Mouse (Mus musculus): ENCODE data around the gene Pnp2.

Pnp2 gene

DNA sequence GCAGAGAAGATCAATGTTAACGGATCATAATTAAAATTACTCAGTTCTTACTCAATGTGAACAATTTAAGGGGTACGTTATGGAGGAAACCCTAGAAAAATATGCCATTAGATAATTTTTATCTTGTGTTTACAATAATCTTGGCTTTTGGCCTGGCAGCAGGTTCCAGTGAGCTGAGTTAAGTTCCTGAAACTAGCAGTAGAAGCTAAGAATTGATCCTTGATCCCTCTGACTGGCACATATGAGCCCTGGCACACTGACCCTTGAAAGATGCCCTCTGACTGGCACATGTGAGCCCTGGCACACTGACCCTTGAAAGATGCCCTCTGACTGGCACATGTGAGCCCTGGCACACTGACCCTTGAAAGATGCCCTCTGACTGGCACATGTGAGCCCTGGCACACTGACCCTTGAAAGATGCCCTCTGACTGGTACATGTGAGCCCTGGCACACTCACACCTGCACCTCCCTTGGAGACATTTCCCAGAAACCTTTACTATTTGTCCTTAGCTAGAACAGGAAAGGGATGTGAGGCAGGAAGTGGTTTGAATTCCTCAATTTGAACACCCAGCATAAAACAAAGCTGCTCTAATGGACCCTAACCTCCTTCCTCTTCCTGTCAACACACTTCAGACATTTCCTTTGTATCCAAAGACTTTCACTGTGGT is 42.3 kb downstream of the Pnp2 start:
- TF ChIP-seq GATA4 (IDR thresholded peaks at IDR 0.05; ENCODE audit: insufficient replicate concordance, low read length): peak; percentile 49; the same call in 1 of the 2 replicates

- no peak for TF ChIP-seq GATA4 (IDR thresholded peaks at IDR 0.05; ENCODE audit: insufficient replicate concordance, low read length)
Measured at GRCm38 (mm10) chr14:51007152-51007801, 51.5 kb downstream of the Pnp2 start, which contains the start of gene Rnase10. Gene Rnase10 (plus strand): TSS chr14:51007751.

DNA sequence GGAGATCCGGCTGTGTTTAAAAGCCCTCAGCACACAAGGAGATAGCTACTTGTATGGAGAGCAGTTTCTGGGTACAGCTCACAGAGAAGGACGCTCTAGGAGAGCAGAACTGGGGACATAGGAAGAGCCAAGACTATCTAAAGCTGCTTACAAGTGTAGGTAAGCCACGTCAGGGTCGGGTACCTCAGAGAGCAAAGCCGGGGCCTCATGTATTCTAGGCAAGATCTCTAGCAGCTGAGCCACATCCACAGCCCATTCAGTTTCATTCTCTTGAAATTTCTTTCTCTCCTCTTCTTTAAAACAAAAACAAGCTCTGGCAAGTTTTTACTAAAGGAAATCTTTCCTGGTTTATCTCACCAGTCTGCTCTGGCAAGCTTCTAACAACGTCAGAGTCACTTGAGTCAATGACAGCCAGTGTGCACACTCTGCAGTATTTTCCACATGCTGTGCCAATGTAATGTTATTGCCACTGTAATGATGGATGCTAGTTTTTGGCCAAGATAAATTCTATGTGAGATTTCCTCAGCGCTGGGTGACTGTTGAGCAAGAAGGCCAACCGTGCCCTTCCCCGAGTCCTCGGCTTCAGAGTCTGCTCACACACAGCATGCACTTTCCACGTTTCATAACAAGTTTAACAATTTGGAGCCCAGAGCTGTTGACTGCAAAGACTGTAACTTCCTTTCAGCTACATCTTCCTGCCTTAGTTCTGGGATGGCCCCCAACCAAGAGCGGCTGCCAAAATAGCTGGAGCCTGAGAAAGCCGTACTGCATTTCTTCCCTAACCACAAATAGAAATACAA is 52.3 kb downstream of the Pnp2 start:
- peak; percentile 59; the same call in 1 of the 2 replicates for TF ChIP-seq GATA4 (IDR thresholded peaks at IDR 0.05; ENCODE audit: insufficient replicate concordance, low read length)

- TF ChIP-seq GATA4 (IDR thresholded peaks at IDR 0.05; ENCODE audit: insufficient replicate concordance, low read length): no peak
Measured at GRCm38 (mm10) chr14:51008781-51009180, 53.0 kb downstream of the Pnp2 start.

GRCm38 (mm10) chr14:51009572-51009971 is 53.8 kb downstream of the Pnp2 start:
- no peak for TF ChIP-seq GATA4 (IDR thresholded peaks at IDR 0.05; ENCODE audit: insufficient replicate concordance, low read length)

Measured in liver, adult (tissue).